Mouse (Mus musculus): Measurements from ENCODE around the gene Gm28372. TPM values are rescaled to one million over a fixed set of nuclear protein-coding genes. Genes with fewer than 3 reads are reported as not detected.

Gene Gm28372
- polyA plus RNA-seq, 1 experiment: not detected

DNA sequence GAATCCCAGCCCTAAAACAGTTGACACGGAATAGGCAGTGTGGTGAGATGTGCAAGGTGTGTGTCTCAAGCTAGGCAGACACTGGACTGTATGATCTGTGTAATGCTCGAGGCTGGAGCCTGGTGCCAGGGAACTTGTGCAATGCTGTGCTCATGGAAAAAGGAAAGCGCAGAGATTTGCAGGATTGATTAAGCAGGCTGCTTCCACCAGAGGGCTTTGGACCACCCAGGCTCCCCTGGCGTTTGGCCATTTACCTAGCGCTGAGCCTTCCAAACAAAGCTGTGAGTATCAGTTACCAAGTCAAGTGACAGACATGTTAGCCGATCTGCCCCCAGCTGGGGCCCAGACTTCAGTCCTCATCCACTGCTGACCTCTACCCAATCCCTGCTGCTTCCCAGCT lies 3.2 kb downstream of the Gm28372 start:
- H3K27me3 ChIP-seq (ENCODE audit: control insufficient read depth, insufficient read depth, low read length): no peaks in the 10 kb centered on the region
- TF ChIP-seq POLR2A (IDR thresholded peaks at IDR 0.05; ENCODE audit: low read depth, low read length): no peak
- no peak for TF ChIP-seq CTCF (IDR thresholded peaks at IDR 0.05; ENCODE audit: extremely low read depth, insufficient read depth, insufficient read length, insufficient replicate concordance)
- no peak overlapping the region for H3K27ac ChIP-seq (ENCODE audit: insufficient read depth, low read length)
- H3K36me3 ChIP-seq (ENCODE audit: control insufficient read depth, insufficient read depth, low read length): no peaks in the 10 kb centered on the region
- no peak for DNase-seq (ENCODE audit: low read depth in 1 of 2, low spot score in 2 of 2)
- H3K4me3 ChIP-seq (ENCODE audit: extremely low read depth, insufficient read depth, insufficient read length): no peak overlapping the region
- H3K4me1 ChIP-seq (ENCODE audit: control insufficient read depth, insufficient read depth, insufficient read length): no peaks in the 10 kb centered on the region
- 77% methylated on average over 6 of the region's 6 CpGs for WGBS

DNA sequence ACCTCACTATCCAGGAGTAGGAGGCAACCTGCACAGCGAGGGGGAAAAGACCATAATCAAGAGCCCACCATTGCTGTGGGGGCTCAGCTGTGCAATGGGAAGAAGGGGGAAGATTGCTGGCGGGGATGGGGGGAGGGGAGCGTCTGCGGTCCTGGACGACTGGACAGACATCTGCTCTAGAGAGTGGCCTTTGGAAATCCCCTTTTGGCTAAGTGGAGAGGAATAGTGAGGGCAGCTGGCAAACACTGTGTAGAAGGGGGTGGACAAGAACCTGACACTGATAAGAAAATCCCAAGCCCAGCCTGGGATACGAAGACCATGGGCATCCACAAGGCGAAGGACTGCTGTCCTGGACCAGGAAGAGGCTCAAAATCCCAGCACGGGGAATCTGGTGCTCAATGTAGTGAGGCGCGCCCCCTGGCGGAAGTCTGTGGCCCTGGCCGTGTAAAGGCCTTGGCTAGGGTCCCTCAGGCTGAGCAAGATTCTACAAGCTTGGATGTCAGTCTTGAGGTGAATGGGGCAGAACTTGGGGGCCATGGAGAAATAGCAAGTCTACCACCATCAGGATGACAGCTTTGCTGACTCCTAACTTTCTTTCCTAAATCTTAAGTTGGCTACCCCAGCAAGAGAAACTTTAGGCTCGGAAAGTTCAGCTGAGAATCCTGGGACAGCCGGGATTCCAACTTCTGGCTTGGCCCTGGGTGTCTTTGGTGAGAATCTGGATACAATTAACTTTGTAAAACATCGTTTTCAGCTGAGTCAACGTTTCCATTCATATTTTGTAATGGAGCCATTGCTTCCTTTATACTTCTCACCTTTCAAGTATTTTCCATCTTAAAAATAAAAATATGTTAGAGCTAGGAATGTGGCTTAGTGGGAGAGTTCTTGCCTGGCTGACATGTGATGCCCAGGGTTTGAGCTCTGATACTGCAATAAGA lies 6.8 kb downstream of the Gm28372 start:
- Histone ChIP-seq H3K36me3 (ENCODE audit: control insufficient read depth, insufficient read depth, low read length) (no peaks in the 10 kb centered on the region), H3K27me3 (ENCODE audit: control insufficient read depth, insufficient read depth, low read length) (no peaks in the 10 kb centered on the region), H3K4me1 (ENCODE audit: control insufficient read depth, insufficient read depth, insufficient read length) (no peaks in the 10 kb centered on the region), H3K27ac (ENCODE audit: insufficient read depth, low read length) (no peak overlapping the region), H3K4me3 (ENCODE audit: extremely low read depth, insufficient read depth, insufficient read length) (no peak overlapping the region)
- DNase-seq (ENCODE audit: low read depth in 1 of 2, low spot score in 2 of 2): peak in 1 of 2 experiments; percentile 60
- no peak for TF ChIP-seq POLR2A (IDR thresholded peaks at IDR 0.05; ENCODE audit: low read depth, low read length)
- peak; percentile 87 for TF ChIP-seq CTCF (IDR thresholded peaks at IDR 0.05; ENCODE audit: extremely low read depth, insufficient read depth, insufficient read length, insufficient replicate concordance)
- WGBS: 29% methylated on average over 16 of the region's 16 CpGs

DNA sequence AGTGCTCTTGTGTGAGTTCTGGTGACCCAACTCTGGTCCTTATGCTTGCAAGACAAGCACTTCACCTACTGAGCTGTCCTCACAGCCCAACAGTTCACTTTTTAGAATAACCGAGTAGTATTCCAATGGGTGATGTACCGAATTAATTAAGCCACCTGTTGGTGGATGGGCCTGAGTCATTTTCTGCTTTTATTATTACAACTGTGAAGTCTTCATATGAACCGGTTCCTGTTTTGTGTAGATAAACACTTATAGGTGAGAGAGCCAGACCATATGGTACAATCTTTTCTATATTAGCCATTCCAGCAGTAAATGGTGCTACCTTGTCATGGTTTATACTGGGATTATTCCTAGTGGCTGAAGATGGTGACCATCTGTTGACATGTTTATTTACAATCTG lies 7.7 kb downstream of the Gm28372 start:
- TF ChIP-seq POLR2A (IDR thresholded peaks at IDR 0.05; ENCODE audit: low read depth, low read length) (no peak), CTCF (IDR thresholded peaks at IDR 0.05; ENCODE audit: extremely low read depth, insufficient read depth, insufficient read length, insufficient replicate concordance) (no peak)
- H3K27me3 ChIP-seq (ENCODE audit: control insufficient read depth, insufficient read depth, low read length): no peaks in the 10 kb centered on the region
- no peak for DNase-seq (ENCODE audit: low read depth in 1 of 2, low spot score in 2 of 2)
- H3K27ac ChIP-seq (ENCODE audit: insufficient read depth, low read length): no peak overlapping the region
- 80% methylated on average over 3 of the region's 3 CpGs for WGBS
- no peak overlapping the region for H3K4me3 ChIP-seq (ENCODE audit: extremely low read depth, insufficient read depth, insufficient read length)
- H3K36me3 ChIP-seq (ENCODE audit: control insufficient read depth, insufficient read depth, low read length): no peaks in the 10 kb centered on the region
- no peaks in the 10 kb centered on the region for H3K4me1 ChIP-seq (ENCODE audit: control insufficient read depth, insufficient read depth, insufficient read length)

DNA sequence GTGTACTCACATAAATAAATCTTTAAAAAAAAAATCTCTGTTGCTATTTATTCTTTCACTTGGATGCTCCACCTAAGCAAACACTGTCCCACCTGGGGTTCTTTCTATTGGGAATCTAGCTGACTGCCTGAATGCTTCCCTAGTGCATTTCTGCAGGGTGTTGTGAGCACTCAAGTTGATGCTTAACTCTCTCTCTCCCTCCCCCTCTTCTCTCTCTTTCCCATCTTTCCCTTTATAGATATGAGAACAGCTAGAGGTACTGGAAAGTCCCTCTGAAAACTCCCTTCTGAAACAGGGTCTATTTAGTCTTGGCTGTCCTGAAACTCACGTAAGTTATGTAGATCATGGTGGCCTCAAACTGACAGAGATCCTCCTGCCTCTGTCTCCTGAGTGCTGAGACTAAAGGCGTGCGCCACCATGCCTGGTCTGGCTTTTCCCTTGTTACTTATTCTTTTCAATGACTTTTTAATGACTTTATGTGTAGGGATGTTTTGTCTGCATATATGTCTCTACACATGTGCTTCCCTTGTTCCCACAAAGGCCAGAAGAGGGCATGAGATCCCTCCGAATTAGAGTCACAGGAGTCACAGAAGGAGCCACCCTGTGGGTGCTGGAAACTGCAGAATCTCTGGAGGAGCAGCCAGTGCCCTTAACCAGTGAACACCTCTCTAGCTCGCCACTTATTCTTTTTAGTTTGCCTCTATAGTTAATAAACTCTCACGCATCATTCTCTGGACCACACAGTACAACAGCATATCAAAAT lies 9.2 kb downstream of the Gm28372 start:
- 78% methylated on average over 6 of the region's 6 CpGs for WGBS
- TF ChIP-seq CTCF (IDR thresholded peaks at IDR 0.05; ENCODE audit: extremely low read depth, insufficient read depth, insufficient read length, insufficient replicate concordance) (no peak), POLR2A (IDR thresholded peaks at IDR 0.05; ENCODE audit: low read depth, low read length) (no peak)
- Histone ChIP-seq H3K27ac (ENCODE audit: insufficient read depth, low read length) (no peak overlapping the region), H3K4me1 (ENCODE audit: control insufficient read depth, insufficient read depth, insufficient read length) (no peaks in the 10 kb centered on the region), H3K27me3 (ENCODE audit: control insufficient read depth, insufficient read depth, low read length) (no peaks in the 10 kb centered on the region), H3K4me3 (ENCODE audit: extremely low read depth, insufficient read depth, insufficient read length) (no peak overlapping the region), H3K36me3 (ENCODE audit: control insufficient read depth, insufficient read depth, low read length) (peaks cover 2% of the 10 kb centered on the region; the same call in 1 of the 2 replicates)
- DNase-seq (ENCODE audit: low read depth in 1 of 2, low spot score in 2 of 2): no peak

DNA sequence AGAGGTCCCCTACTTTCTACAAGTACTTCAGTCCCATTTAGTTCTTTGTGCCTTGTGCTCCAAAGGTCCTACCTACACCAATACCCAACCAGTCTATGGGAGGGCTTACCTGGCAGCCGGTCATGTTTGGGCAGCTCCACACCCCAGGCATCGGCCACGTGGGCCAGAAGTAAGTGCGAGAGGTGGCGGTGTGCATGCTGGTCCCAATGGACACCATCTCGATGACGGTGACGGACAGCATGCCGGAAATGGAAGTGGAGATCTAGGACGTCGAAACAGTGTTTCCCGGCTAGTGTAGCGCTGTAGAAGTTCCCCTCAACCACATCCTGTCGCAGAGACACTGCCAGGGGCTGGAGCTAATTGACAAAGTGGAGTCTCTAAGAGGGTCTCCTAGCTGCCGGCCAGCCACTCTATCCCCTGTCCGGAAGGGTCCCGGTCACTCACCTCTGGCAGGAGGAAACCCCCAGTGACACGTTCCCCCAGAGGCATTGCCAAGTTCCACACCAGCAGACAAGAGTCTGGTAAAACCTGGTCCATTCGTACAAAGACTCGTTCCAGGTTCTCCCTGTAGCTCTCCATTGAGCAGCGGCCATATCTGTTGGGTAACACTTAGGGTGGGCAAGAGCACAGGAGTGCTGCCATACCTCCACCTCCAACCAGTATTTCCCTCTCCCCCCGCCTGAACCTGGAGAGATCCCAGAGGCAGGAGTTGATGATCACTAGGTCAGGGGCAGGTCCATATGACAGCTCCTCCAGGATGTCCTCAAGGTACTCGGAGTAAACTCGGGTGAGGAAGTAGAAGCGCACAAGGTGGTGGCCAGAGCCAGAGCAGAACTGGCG lies 17.0 kb downstream of the Gm28372 start:
- Histone ChIP-seq H3K4me1 (ENCODE audit: control insufficient read depth, insufficient read depth, insufficient read length) (peaks cover 6% of the 10 kb centered on the region; the same call in 1 of the 2 replicates), H3K27me3 (ENCODE audit: control insufficient read depth, insufficient read depth, low read length) (no peaks in the 10 kb centered on the region), H3K4me3 (ENCODE audit: extremely low read depth, insufficient read depth, insufficient read length) (no peak overlapping the region), H3K36me3 (ENCODE audit: control insufficient read depth, insufficient read depth, low read length) (peaks cover 2% of the 10 kb centered on the region; the same call in 1 of the 2 replicates), H3K27ac (ENCODE audit: insufficient read depth, low read length) (no peak overlapping the region)
- 94% methylated on average over 26 of the region's 26 CpGs for WGBS
- no peak for TF ChIP-seq CTCF (IDR thresholded peaks at IDR 0.05; ENCODE audit: extremely low read depth, insufficient read depth, insufficient read length, insufficient replicate concordance)
- TF ChIP-seq POLR2A (IDR thresholded peaks at IDR 0.05; ENCODE audit: low read depth, low read length): no peak
- no peak for DNase-seq (ENCODE audit: low read depth in 1 of 2, low spot score in 2 of 2)
